Mouse (Mus musculus): ENCODE results near the gene Cass4.

DNA sequence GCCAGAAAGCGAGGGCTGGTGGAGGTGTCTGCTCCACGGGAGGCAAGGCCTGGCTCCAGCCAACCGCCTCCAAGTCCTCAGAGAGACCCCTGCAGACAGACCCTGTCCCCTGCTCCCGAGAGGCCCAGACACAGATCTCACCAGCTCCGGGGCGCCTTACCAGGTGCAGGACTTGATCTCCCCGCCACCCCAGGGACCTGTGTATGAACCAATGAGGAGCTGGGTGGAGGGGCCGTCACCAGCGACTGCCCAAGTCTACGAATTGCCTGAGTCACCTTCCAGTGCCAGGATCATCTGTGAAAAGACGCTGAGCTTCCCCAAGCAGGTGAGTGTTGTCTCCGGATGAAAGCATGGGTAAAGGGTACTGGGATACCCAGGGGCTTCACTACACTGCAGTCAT lies 22.6 kb downstream of the Cass4 start:
- TF ChIP-seq CTCF (IDR thresholded peaks at IDR 0.05) (no peak), EP300 (IDR thresholded peaks at IDR 0.05; ENCODE audit: insufficient read depth, low read depth, low read length) (no peak), POLR2A (IDR thresholded peaks at IDR 0.05; ENCODE audit: insufficient read depth, low read depth, low read length) (no peak)
